ENCODE assay signal across 18 mouse cellular contexts in the genomic region with DNA sequence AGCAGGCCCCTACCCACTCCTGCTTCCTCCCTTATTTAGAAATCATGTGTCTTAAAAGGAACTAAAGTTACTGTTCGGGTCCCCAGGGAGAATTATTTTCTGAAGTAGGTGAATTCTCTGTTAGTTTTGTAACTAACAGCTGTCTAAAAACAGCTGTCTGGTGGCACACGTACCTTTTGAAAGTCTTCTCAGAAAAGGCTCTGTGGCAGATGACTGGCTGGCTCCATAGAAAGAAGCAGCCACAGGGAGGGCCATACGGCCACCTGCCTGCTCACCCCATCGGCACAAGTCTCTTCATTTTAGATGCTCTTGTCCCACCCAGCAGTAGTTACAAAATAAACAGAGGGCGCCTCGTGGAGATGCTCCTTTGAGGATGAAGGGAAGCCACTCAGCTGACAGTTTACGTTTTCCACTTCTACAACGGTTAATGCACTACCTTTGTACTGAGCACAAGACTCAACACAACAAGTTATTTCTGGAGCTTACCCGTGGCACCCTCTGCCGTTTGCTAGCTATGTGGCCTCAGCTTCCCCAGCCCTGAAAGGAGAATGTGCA. TPM values are rescaled to one million over a fixed set of nuclear protein-coding genes. Genes with fewer than 3 reads are reported as not detected.
DNase-seq lines count a peak whose midpoint lies in the region; TF ChIP-seq lines count a peak whose summit lies in the region.
"Had no signal": no experiment of that assay in that cellular context is flagged by ENCODE, and none has a peak within 500 bp of the region (broad histone marks: within the 10 kb centered on the region; RNA-seq: fewer than 3 reads in every experiment).

No protein-coding gene starts in this region.

- DNase-seq in liver, adult 2 months (ENCODE audit: extremely low read depth, low read depth, low spot score): peak; percentile 27
- DNase-seq in liver: no peak
- peak; percentile 49 for DNase-seq in T-cell, adult 2 months (ENCODE audit: low spot score)
- DNase-seq in naive thymus-derived CD4-positive, alpha-beta T cell, adult 2 months (ENCODE audit: low read depth): peak; percentile 72
- peak; percentile 59 for DNase-seq in thymus, postnatal 14 days
- DNase-seq in heart, adult 18-20 months: no peak
- DNase-seq in lung, postnatal 10 days: no peak
- DNase-seq in embryo, embryonic 10 days (ENCODE audit: low spot score): no peak
- DNase-seq: cerebellum, adult 11-12 months; cerebellum, postnatal 25 days; gastrocnemius, postnatal 36 days; kidney, adult 8-10 months; left cerebral cortex, postnatal 4 days; right cerebral cortex, postnatal 4 days had no signal

- WGBS in liver, adult 2 months: 78% methylated on average over 10 of the region's 10 CpGs

- H3K27ac ChIP-seq in liver, adult 2 months (replicated peaks; ENCODE audit: insufficient read depth, low read depth, low read length): peak overlapping the region; percentile 37; the same call in 1 of the 2 replicates
- H3K27ac ChIP-seq: forebrain, embryonic 13.5 days; liver, embryonic 14.5 days; midbrain, embryonic 10.5 days had no signal

- H3K4me3 ChIP-seq in liver, adult 2 months (ENCODE audit: insufficient read depth, low read depth, low read length): no peak overlapping the region
- H3K4me3 ChIP-seq: forebrain, embryonic 13.5 days; midbrain, embryonic 10.5 days had no signal

- no peaks in the 10 kb centered on the region for H3K27me3 ChIP-seq in liver, adult 2 months (ENCODE audit: control insufficient read depth, insufficient read depth, low read length)
- H3K27me3 ChIP-seq: forebrain, embryonic 13.5 days had no signal

- no peak for TF ChIP-seq POLR2A in liver, adult 2 months (IDR thresholded peaks at IDR 0.05; ENCODE audit: extremely low read depth, insufficient read depth, low read length)

- no peak for TF ChIP-seq CTCF in liver, adult 2 months (IDR thresholded peaks at IDR 0.05; ENCODE audit: low read depth, low read length)

- no peaks in the 10 kb centered on the region for H3K36me3 ChIP-seq in liver, adult 2 months (ENCODE audit: control insufficient read depth, insufficient read depth, low read length)
- H3K36me3 ChIP-seq: G1E; midbrain, embryonic 10.5 days had no signal

- no peak overlapping the region for H3K9ac ChIP-seq in liver, adult 2 months (ENCODE audit: low read depth, low read length)
- H3K9ac ChIP-seq: forebrain, embryonic 13.5 days; liver, embryonic 14.5 days had no signal

- peaks cover 11% of the 10 kb centered on the region for H3K4me1 ChIP-seq in liver, adult 2 months (ENCODE audit: control insufficient read depth, insufficient read depth, low read length)

- no peaks in the 10 kb centered on the region for H3K79me2 ChIP-seq in liver, adult 2 months (ENCODE audit: control insufficient read depth, insufficient read depth, low read length)

RNA-seq across cellular contexts. Expression of gene Zc3h12d, which starts 2.5 kb away (rescaled TPM):
- total RNA-seq in liver, adult 2 months (2014; rRNA removed): 2.2 and 2.6 TPM in 2 replicates
- 1.6 TPM in 2 replicates for polyA plus RNA-seq in liver, adult 2 months (2012; rRNA removed)
- 1 to 10 TPM in 1 of 2 experiments, under 1 TPM in 1; 0.15 to 1.0 TPM for total RNA-seq in heart, adult 18-20 months (2021)
- polyA plus RNA-seq: forebrain, embryonic 13.5 days; G1E had no signal

RNA-seq across cellular contexts. Expression of gene Ppil4, which starts 42.1 kb away (rescaled TPM):
- 9.1 and 12.1 TPM in 2 replicates for total RNA-seq in liver, adult 2 months (2014; rRNA removed)
- 2.4 and 2.8 TPM in 2 replicates for polyA plus RNA-seq in liver, adult 2 months (2012; rRNA removed)
- 10 to 100 TPM; 11.7 to 15.0 TPM for total RNA-seq in heart, adult 18-20 months (2021)

RNA-seq across cellular contexts. Expression of gene Ginm1, which starts 42.1 kb away (rescaled TPM):
- 34.4 and 64.2 TPM in 2 replicates for total RNA-seq in liver, adult 2 months (2014; rRNA removed)
- polyA plus RNA-seq in liver, adult 2 months (2012; rRNA removed): 13.6 TPM in 2 replicates
- 100 to 1,000 TPM in 1 of 2 experiments, 10 to 100 TPM in 1; 91.2 to 103 TPM for total RNA-seq in heart, adult 18-20 months (2021)

Comparison
In these comparisons a context has a peak if more than half of its experiments do, and no peak if none do; other contexts are left out.
1. DNase-seq: peak in liver, adult 2 months (single experiment), T-cell, adult 2 months (single experiment), naive thymus-derived CD4-positive, alpha-beta T cell, adult 2 months (single experiment) and thymus, postnatal 14 days (single experiment); none in liver (single experiment), heart, adult 18-20 months (0 of 2), lung, postnatal 10 days (single experiment) and embryo, embryonic 10 days (single experiment).